Mouse (Mus musculus) retina, postnatal 7 days (tissue): ENCODE results near the gene Foxo4.
A peak's percentile ranks its signal among the peaks of the same experiment; 100 is the strongest.

Experiments
- DNase-seq: peaks from one replicate; pipeline ENCODE4 v3.0.0-alpha.2; 2012; ENCODE audit warnings: low read depth, low spot score

Gene Foxo4

DNA sequence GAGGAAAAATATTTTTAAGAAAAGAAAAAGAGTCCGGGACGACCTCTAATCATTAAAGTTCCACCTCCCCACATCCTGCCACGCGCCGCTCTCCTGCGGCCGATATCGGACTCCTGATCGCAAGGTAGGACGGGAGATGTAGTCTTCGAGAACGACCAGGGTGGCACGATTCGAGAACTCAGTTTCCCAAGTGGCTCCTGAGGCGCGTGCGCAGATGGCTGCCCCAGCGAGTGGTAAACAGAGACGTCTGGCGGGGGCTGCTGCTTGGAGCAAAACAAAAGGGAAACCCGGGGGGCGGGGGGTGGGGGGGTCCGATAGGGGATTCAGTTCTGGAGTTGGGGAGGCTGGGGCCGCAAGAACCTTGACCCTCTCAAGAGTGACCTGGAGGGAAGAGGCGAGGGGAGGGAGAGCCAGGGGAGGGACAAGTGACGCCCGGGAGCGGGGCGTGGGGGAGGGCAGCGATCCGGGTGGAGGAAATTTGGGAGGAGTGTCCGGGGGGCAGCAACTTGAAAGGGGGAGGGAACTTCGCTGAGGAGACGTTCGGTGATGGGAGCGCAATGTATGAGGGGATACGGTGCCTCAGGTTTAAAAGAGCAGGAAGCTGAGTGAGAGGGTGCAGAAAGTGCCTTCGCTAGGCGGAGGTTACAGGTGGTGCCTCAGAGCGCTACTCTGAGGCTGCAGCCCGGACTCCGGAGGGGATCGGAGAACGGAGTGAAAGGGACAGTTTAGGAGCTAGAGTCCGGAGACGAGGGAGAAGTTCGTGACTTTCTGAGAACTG is at the start of gene Foxo4:
TSS of gene Foxo4 (plus strand) at position 577 of the 778 bp plus-strand sequence.
- DNase-seq = peak; percentile 71

- DNase-seq = peak; percentile 82
Observed at GRCm38 (mm10) chrX:101221834-101222795, 32.2 kb upstream of the Foxo4 start, which contains the start of gene Snx12. Snx12 (minus strand) TSS chrX:101222563.

GRCm38 (mm10) chrX:101222796-101223162 is 31.5 kb upstream of the Foxo4 start:
- DNase-seq = no peak

- DNase-seq = no peak
Observed at GRCm38 (mm10) chrX:101245011-101245410, 9.3 kb upstream of the Foxo4 start.

DNA sequence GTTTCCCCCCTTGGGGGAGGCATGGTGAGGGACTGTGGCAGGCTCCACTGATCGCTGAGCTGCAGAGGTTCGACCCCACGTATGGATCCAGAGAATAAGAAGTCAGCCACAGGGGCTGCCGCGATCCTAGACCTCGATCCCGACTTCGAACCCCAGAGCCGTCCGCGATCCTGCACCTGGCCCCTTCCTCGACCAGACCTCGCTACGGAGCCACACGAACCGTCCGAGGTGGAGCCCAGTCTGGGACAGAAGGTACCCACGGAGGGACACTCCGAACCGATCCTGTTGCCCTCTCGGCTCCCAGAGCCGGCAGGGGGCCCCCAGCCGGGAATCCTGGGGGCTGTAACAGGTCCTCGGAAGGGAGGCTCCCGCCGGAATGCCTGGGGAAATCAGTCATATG is 412 bp downstream of the Foxo4 start:
- DNase-seq = no peak

GRCm38 (mm10) chrX:101256603-101257002 is 2.3 kb downstream of the Foxo4 start:
- no peak for DNase-seq

DNA sequence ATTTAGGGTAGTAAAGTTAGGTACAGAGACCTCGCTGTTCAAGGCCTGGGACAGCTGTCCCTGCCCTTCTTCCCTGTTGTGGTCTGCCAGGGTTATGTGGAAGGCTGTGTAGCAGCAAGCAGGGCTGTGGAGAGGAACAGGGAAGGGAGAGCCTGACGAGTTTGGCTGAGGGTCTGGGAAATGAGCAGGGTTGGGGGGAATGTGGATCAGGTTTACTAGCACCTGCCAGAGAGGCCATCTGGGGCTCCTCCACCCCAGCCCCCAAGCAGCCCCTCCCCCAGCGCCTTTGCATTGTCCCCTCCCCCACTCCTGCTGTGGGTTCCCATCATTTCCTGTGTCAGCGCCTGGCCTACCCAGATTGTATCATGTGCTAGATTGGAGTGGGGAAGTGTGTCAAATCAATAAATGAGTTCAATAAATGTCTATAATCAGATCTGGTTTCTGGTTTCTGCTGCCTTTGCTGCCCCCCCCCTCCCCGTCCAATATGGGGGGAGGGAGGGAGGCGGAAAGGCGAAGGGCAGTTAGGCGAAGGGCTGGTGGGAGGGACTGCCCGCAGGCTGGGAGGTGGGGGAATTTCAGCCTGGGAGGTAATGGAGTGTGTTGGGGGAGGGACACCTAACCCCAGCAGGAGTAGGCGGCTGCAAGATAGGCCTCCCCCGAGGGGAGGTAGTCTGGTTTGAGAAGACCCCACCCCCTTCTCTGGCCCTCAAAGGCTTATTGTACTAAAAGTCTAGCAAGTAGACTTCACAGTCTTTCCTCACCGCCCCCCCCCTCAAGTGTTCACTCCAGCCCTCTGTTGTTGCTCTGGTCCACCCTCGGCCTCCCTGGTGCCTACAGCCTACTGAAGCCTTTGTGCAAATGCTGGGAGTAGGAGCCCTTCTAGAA is 6.4 kb downstream of the Foxo4 start:
- no peak for DNase-seq

DNA sequence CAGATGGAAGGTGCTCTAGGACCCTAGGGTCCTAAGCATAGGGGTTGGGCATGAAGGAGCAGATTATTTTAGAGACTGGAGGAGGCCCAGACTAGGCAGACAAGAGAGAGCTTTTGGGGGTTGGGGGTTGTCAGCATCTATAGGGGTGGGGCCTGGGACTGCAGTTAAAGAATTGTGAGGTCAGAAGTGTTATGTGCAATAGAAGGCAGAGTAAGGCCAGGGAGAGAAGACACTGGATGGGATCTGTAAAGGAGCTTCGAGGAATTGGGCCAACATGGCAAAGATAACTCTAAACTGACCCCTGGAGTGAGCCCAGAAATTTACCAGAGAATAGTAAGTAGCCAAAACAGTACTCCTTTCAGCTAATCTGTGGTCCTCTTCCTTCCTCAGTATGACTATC is 9.6 kb downstream of the Foxo4 start, which contains the start of gene Gm614:
TSS of gene Gm614 (minus strand) at position 101 of the 400 bp plus-strand sequence.
- DNase-seq = no peak

DNA sequence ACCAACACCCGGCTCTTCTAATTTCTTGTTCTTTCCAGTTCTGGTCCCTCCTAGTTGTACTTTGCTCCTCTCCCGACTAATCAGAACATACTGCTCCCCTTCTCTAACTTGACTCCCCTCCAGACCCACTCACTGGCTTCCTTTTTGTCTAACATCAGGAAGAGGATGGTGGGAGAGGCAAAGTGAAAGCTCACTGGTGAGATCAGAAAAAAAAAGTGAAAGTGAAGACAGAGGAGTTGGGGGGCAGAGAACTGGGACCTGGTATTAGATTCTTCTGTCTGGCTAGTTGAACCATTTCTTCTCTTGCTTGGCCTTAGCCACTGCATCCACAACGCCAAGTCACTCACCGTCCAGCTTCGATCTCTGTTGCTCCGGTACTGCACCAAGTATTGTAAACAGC is 12.3 kb downstream of the Foxo4 start:
- DNase-seq = no peak

DNA sequence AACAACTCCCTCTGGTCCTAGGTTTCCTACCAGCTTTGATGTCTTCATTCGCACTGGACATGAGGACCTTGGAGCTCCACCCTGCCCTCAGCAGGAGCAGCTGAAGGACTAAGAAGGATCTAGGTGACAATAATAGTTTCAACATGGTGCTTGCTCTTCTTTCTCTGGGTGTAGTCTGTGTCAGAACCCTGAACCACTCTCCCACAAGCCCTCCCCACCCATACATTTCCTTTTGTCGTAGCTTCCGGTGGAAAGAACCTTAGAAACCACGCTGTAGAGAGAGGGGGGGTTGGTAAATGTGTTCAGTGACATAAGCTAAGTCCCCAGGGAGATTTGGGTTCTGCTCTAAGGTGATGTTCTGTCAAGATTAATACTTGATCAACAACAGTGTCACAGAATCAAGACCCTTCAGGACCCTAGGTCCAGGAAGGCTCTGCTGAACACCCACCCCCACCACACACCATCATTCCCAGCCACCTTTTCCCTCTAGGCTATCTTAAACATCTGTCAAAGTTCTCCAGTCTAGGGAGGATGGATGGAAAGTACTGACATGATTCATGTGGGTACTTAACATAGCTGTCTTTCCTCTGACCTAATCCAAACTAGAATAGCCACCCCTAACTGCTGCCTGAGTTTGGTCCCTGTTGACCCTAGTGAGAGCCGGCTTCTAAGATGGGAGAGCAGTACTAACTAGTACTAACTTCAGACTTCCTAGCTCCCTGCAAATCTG is 13.9 kb downstream of the Foxo4 start, which contains the start of gene Il2rg:
TSS of gene Il2rg (minus strand) at position 231 of the 730 bp plus-strand sequence.
- DNase-seq = no peak

DNA sequence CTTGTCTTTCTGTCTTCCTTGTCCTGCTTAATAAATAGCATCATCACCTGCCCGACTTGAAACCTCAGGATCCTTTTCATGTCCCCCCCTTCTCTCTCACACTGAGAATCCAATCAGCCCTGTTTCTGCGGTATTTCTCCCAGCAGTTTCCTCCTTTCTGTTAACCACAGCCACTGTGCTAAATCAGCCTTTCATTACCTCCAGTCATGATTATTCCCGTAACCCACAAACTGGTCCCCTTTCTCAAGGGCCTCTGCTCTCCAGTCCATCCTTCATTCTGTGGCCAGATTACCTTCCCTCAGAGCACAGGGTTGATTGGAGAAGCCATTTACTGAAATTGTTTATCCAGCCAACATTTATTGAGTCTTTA is 14.4 kb downstream of the Foxo4 start, which contains the start of gene Gm20489:
TSS of gene Gm20489 (minus strand) at position 269 of the 370 bp plus-strand sequence.
- no peak for DNase-seq

GRCm38 (mm10) chrX:101273410-101273809 is 19.1 kb downstream of the Foxo4 start:
- DNase-seq = no peak

- peak; percentile 75 for DNase-seq
Observed at GRCm38 (mm10) chrX:101273875-101274738, 19.8 kb downstream of the Foxo4 start, which contains the start of gene Med12. Med12 (plus strand) TSS chrX:101274030.

DNA sequence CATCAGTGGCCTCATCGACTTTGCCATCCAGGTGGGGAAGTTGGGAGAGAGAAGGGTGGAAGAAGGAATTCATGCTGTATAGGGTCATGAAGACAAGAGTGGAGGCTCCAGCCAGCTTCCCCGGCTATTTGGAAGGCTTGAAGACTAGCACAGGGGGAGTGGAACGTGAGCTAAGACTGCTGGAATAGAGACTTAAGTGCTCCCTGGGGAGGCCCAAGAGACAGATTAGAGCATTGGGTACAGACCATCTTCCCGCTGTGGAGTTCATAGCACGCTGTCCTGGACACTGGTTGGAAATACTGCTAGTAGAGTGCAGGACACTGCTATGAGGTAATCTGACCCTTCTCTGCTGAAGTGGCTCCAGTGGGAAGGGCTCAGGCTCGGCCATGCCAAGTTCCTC is 28.5 kb downstream of the Foxo4 start:
- no peak for DNase-seq

DNA sequence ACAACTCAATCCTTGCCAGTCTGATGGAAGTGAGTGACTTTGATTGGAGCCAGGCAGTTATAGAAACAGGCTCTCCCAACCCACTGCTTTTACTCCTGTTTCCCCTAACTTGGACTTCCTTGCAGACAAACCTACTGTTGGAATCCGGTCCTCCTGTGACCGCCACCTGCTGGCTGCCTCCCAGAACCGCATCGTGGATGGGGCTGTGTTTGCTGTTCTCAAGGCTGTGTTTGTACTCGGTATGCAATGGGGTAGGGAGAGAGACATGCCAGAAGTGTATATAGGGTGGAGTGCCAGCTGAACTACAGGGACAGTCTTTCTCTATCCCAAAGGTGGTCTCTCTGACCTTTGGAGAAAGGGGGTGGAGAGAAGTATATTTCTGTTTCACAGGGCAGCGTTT is 31.2 kb downstream of the Foxo4 start:
- DNase-seq = no peak

GRCm38 (mm10) chrX:101285953-101286670 is 31.8 kb downstream of the Foxo4 start:
- DNase-seq = no peak

DNA sequence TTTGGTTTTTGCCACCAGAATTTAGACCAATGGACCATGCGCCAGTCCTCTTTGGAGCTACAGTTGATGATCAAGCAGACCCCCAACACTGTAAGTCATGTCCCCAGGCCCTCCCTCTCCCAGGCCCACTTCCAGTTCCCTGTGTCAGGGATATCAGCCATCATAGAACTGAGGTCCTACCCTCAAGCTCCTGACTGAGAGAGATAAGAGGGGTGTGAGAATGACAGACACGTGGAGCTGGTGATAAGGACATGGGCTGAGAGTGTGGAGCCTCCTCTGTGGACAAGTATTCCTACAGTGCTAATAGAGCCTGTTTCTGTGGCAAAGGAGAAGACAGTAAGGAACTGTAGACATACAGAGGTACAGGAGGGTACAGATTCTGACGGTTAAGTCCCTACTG is 33.2 kb downstream of the Foxo4 start:
- no peak for DNase-seq

GRCm38 (mm10) chrX:101288432-101288831 is 34.1 kb downstream of the Foxo4 start:
- DNase-seq = no peak

GRCm38 (mm10) chrX:101289037-101289436 is 34.7 kb downstream of the Foxo4 start:
- no peak for DNase-seq
